Mouse (Mus musculus) E14TG2a.4 (cell line): ENCODE measurements around the gene Hddc2.

ENCODE experiments used
- CTCF ChIP-seq: conservative IDR thresholded peaks from 2 replicates; pipeline ENCODE4 v1.5.1; 2014; ENCODE audit warnings: low read length
- POU5F1 ChIP-seq: IDR thresholded peaks from 2 replicates; pipeline ENCODE4 v1.6.1; 2014; ENCODE audit warnings: low read length, borderline replicate concordance

DNA sequence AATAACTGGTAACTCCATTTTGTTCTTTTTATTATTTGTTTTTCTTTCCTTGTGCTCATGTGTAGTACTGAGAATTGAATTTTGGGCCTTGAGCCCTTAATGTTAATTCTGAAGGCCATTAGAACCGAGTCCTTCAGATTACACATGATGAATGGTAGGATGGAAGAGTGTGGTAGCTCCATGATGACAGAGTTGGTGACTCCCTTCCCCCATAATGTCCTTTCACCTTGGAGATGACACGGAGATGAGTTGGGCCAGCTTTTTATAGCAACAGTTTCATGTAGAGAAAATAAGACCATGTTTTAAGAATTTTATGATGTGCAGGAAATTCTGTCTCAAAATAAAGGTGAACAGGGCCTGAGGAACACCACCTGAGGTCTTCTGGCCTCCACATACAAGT, 37.9 kb downstream of the Hddc2 start:
- TF ChIP-seq CTCF (no peak), POU5F1 (no peak)
